28 mouse cellular contexts compared by ENCODE assay signal in genomic region chr15:41297419-41297818, GRCm38 (mm10).
DNase-seq lines count a peak whose midpoint lies in the region; ATAC-seq and TF ChIP-seq lines count a peak whose summit lies in the region.
"Had no signal": no experiment of that assay in that cellular context is flagged by ENCODE, and none has a peak within 500 bp of the region (broad histone marks: within the 10 kb centered on the region; RNA-seq: fewer than 3 reads in every experiment).

No protein-coding gene starts in this region.

- no peak overlapping the region for H3K9ac ChIP-seq in intestine, embryonic 15.5 days
- H3K9ac ChIP-seq in intestine, postnatal 0 days (ENCODE audit: low read depth, low read length) = no peak overlapping the region
- no peak overlapping the region for H3K9ac ChIP-seq in kidney, embryonic 16.5 days (replicated peaks; ENCODE audit: low read length)
- H3K9ac ChIP-seq: embryonic facial prominence, embryonic 13.5 days; heart, embryonic 13.5 days; limb, embryonic 12.5 days; liver, postnatal 0 days; neural tube, embryonic 12.5 days; stomach, embryonic 15.5 days had no signal

- no peak for TF ChIP-seq POLR2A in kidney, adult 2 months (IDR thresholded peaks at IDR 0.05; ENCODE audit: low read depth, low read length)

- no peak overlapping the region for H3K4me3 ChIP-seq in intestine, embryonic 15.5 days (replicated peaks)
- no peak overlapping the region for H3K4me3 ChIP-seq in intestine, postnatal 0 days (ENCODE audit: low read depth, low read length)
- H3K4me3 ChIP-seq in kidney, adult 2 months (ENCODE audit: insufficient read depth, low read depth, low read length) = no peak overlapping the region
- H3K4me3 ChIP-seq in kidney, embryonic 16.5 days (ENCODE audit: low read length) = no peak overlapping the region
- H3K4me3 ChIP-seq in hindbrain, embryonic 10.5 days = no peak overlapping the region
- H3K4me3 ChIP-seq: embryonic facial prominence, embryonic 13.5 days; forebrain, embryonic 10.5 days; heart, embryonic 13.5 days; left cerebral cortex, adult 2 months; limb, embryonic 12.5 days; myocyte; neural tube, embryonic 12.5 days; stomach, embryonic 15.5 days had no signal

- no peak overlapping the region for H3K4me2 ChIP-seq in intestine, embryonic 15.5 days (replicated peaks)
- H3K4me2 ChIP-seq in intestine, postnatal 0 days (replicated peaks; ENCODE audit: low read depth) = no peak overlapping the region
- H3K4me2 ChIP-seq in kidney, embryonic 16.5 days (replicated peaks; ENCODE audit: low read depth, low read length) = no peak overlapping the region
- H3K4me2 ChIP-seq: embryonic facial prominence, embryonic 13.5 days; heart, embryonic 13.5 days; limb, embryonic 12.5 days; liver, embryonic 11.5 days; midbrain, embryonic 11.5 days; neural tube, embryonic 12.5 days; stomach, embryonic 15.5 days had no signal

- H3K27me3 ChIP-seq in intestine, embryonic 15.5 days (replicated peaks) = no peaks in the 10 kb centered on the region
- H3K27me3 ChIP-seq in intestine, postnatal 0 days (replicated peaks; ENCODE audit: control insufficient read depth, insufficient read depth, low read length) = no peaks in the 10 kb centered on the region
- no peaks in the 10 kb centered on the region for H3K27me3 ChIP-seq in kidney, adult 2 months (replicated peaks; ENCODE audit: control insufficient read depth, insufficient read depth, low read length)
- no peaks in the 10 kb centered on the region for H3K27me3 ChIP-seq in kidney, embryonic 16.5 days (ENCODE audit: insufficient read depth, low read length)
- H3K27me3 ChIP-seq in hindbrain, embryonic 10.5 days (ENCODE audit: insufficient read depth, poor library complexity, severe bottlenecking) = no peaks in the 10 kb centered on the region
- H3K27me3 ChIP-seq: embryonic facial prominence, embryonic 13.5 days; heart, embryonic 13.5 days; limb, embryonic 12.5 days; neural tube, embryonic 12.5 days; stomach, embryonic 15.5 days had no signal

- WGBS in intestine, embryonic 15.5 days = 49% methylated on average over 4 of the region's 4 CpGs
- 31% methylated on average over 4 of the region's 4 CpGs for WGBS in intestine, postnatal 0 days
- WGBS in kidney, adult 2 months = 25% methylated on average over 4 of the region's 4 CpGs
- 58% methylated on average over 4 of the region's 4 CpGs for WGBS in kidney, embryonic 16.5 days
- WGBS in hindbrain, embryonic 10.5 days = 76% methylated on average over 4 of the region's 4 CpGs

- TF ChIP-seq CTCF in intestine, postnatal 0 days (IDR thresholded peaks at IDR 0.05; ENCODE audit: low read depth) = no peak
- TF ChIP-seq CTCF in kidney, adult 2 months (conservative IDR thresholded peaks at IDR 0.05; ENCODE audit: insufficient read depth, insufficient read length, low read depth, low read length) = no peak

- ATAC-seq in intestine, embryonic 15.5 days = peak; percentile 15; the same call in 1 of the 2 replicates
- no peak for ATAC-seq in intestine, postnatal 0 days
- ATAC-seq in kidney, embryonic 16.5 days (ENCODE audit: low FRiP score, low TSS enrichment) = peak; percentile 81; the same call in 1 of the 2 replicates
- ATAC-seq: forebrain, embryonic 16.5 days; hindbrain, postnatal 0 days; liver, postnatal 0 days had no signal

- peak; percentile 64 for DNase-seq in kidney, adult 2 months
- DNase-seq in kidney, postnatal 36 days = peak; percentile 45 to 52
- no peak for DNase-seq in right cerebral cortex, postnatal 36 days (ENCODE audit: low spot score in 2 of 2)
- no peak for DNase-seq in T-cell, adult 2 months (ENCODE audit: low spot score)
- no peak for DNase-seq in hindbrain, embryonic 10.5 days (ENCODE audit: low spot score)
- DNase-seq: adrenal gland, postnatal 10 days; cerebellum, adult 11-12 months; cerebellum, postnatal 10 days; heart, postnatal 10 days; layer of hippocampus, adult 9-11 months; liver, postnatal 0 days; lung, postnatal 36 days had no signal

- no peaks in the 10 kb centered on the region for H3K4me1 ChIP-seq in intestine, embryonic 15.5 days (replicated peaks)
- no peaks in the 10 kb centered on the region for H3K4me1 ChIP-seq in intestine, postnatal 0 days (replicated peaks; ENCODE audit: control insufficient read depth, insufficient read depth, low read length)
- H3K4me1 ChIP-seq in kidney, adult 2 months (ENCODE audit: control insufficient read depth, insufficient read depth, low read length) = no peaks in the 10 kb centered on the region
- no peaks in the 10 kb centered on the region for H3K4me1 ChIP-seq in kidney, embryonic 16.5 days (ENCODE audit: insufficient read depth, low read length)
- H3K4me1 ChIP-seq in hindbrain, embryonic 10.5 days (replicated peaks) = no peaks in the 10 kb centered on the region
- H3K4me1 ChIP-seq: embryonic facial prominence, embryonic 13.5 days; forebrain, embryonic 10.5 days; heart, embryonic 13.5 days; limb, embryonic 12.5 days; neural tube, embryonic 12.5 days; stomach, embryonic 15.5 days had no signal

- H3K36me3 ChIP-seq in intestine, embryonic 15.5 days = no peaks in the 10 kb centered on the region
- H3K36me3 ChIP-seq in intestine, postnatal 0 days (ENCODE audit: control insufficient read depth, insufficient read depth) = no peaks in the 10 kb centered on the region
- no peaks in the 10 kb centered on the region for H3K36me3 ChIP-seq in kidney, adult 2 months (ENCODE audit: control insufficient read depth, insufficient read depth, low read length)
- H3K36me3 ChIP-seq in kidney, embryonic 16.5 days (ENCODE audit: insufficient read depth, low read length) = no peaks in the 10 kb centered on the region
- H3K36me3 ChIP-seq in hindbrain, embryonic 10.5 days = no peaks in the 10 kb centered on the region
- H3K36me3 ChIP-seq: embryonic facial prominence, embryonic 13.5 days; forebrain, embryonic 10.5 days; G1E; heart, embryonic 13.5 days; limb, embryonic 12.5 days; neural tube, embryonic 12.5 days; stomach, embryonic 15.5 days had no signal

- H3K9me3 ChIP-seq in intestine, embryonic 15.5 days = no peaks in the 10 kb centered on the region
- H3K9me3 ChIP-seq in intestine, postnatal 0 days (ENCODE audit: control insufficient read depth) = no peaks in the 10 kb centered on the region
- no peaks in the 10 kb centered on the region for H3K9me3 ChIP-seq in kidney, embryonic 16.5 days (ENCODE audit: low read length)
- H3K9me3 ChIP-seq in hindbrain, embryonic 10.5 days = no peaks in the 10 kb centered on the region
- H3K9me3 ChIP-seq: embryonic facial prominence, embryonic 13.5 days; forebrain, embryonic 10.5 days; G1E; heart, embryonic 13.5 days; limb, embryonic 12.5 days; neural tube, embryonic 12.5 days; stomach, embryonic 15.5 days had no signal

- no peak overlapping the region for H3K27ac ChIP-seq in intestine, embryonic 15.5 days
- no peak overlapping the region for H3K27ac ChIP-seq in intestine, postnatal 0 days (ENCODE audit: low read depth, low read length)
- H3K27ac ChIP-seq in kidney, adult 2 months (ENCODE audit: insufficient read depth, low read depth, low read length) = no peak overlapping the region
- H3K27ac ChIP-seq in kidney, embryonic 16.5 days (ENCODE audit: low read length) = no peak overlapping the region
- H3K27ac ChIP-seq in hindbrain, embryonic 10.5 days = no peak overlapping the region
- H3K27ac ChIP-seq: embryonic facial prominence, embryonic 13.5 days; forebrain, embryonic 10.5 days; heart, embryonic 13.5 days; hindbrain, postnatal 0 days; left cerebral cortex, adult 2 months; limb, embryonic 12.5 days; neural tube, embryonic 12.5 days; stomach, embryonic 15.5 days had no signal

Comparison
In these comparisons a context has a peak if more than half of its experiments do, and no peak if none do; other contexts are left out.
1. DNase-seq: peak in kidney, adult 2 months (single experiment) and kidney, postnatal 36 days (2 of 2); none in right cerebral cortex, postnatal 36 days (0 of 2), T-cell, adult 2 months (single experiment) and hindbrain, embryonic 10.5 days (single experiment).